Mouse (Mus musculus) A20 (cell line): ENCODE measurements around the gene Rgs2.

Source experiments
- DNase-seq: peaks from one replicate; pipeline ENCODE4 v3.0.0-alpha.2; 2011; ENCODE audit warnings: low read depth, low spot score

The Rgs2 gene

DNA sequence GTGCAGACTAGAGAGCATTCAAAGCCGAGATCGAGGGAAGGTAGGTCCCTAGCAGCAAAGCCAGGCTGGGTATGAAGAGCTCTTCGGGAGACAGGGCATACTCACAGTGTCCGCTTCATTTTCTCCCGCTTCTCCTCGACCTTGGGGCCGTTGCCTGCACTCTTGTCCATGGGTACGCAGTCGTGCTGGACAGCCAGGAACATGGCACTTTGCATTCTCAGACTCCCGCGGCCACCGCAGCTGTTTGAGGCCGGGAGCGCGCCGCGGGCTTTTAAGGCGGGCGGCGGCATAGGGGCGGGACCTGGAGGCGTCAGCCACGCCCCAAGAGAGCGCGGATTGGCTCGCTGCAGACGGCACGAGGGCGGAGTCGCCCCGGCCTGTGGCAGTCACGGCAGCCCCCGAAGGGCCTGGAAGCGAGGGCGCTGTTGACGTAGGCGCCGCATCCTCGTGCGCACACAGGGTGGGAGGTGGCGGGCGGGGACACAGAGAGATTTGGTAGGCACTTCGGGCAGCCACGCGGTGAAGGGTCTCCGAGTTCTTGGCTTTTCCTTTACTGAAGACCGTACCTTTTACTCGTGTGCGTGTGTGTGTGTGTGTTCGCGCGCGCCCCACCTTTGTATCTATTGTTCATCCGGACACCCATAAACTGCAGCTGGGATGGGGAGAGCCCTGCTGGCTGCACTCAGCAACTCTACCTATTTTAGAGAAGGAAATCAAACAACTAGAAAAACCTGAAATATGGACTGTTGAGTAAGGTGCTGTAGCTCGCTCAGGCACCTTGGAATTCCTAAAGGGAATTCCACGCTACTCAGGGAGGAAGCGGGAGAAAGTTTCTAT is at the start of gene Rgs2:
TSS of gene Rgs2 (minus strand) at position 258 of the 837 bp plus-strand sequence.
- peak; percentile 98 for DNase-seq

DNA sequence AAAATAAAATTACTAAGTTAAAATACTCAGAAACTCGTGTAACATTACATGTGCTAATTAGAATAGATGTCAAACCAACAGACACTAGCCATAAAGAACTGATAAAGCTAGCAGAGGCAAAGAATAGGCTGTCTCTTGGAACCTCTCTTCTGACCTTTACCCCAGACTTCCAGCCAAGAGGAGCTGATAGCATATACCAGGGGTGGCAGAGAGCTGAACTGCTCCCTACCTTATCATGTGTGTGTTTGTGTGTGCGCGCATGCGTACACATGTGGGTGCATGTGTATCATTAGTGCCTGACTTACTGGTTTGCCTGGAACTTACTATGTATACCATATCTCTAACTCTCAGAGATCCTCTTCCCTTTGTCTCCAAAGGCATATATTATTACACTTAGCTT is 49.4 kb upstream of the Rgs2 start:
- no peak for DNase-seq

DNA sequence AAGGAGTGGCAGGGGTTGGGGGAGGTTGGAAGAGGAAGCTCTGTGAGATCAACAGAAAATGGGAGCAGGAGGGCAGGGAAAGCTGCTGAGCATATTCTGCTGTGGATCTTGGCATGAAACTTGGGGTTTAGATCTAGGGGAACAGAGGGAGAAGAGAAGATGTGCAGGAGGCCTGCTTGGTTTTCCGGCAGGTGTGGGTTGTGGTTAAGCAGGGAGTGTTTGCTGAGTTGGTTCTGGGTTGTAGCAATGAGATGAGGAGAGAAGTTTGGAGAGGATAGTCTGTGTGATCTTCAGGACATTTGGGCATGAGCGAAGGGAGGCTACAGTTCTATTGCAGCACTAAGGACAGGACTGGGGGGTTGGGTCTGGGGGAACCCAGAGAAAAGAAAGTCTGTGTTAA is 37.9 kb upstream of the Rgs2 start:
- no peak for DNase-seq

DNA sequence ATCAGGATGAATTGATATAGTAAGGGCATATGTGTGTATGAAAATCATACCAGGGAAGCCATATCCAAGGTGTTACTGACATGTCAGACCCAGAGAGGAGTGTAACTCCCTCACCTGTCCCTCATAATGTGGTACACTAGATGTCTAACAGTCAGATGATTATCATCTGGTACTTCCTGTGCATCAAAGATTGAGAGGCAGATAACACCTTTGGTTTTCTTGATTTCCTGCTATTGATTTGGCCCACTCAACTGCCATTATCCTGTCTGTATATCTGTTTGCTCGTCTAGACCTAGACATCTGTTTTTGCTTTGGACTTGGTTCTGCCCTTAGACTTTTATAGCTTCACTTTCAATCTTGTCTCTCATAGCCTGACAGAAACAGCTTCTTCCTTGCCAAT is 29.5 kb upstream of the Rgs2 start:
- no peak for DNase-seq

DNA sequence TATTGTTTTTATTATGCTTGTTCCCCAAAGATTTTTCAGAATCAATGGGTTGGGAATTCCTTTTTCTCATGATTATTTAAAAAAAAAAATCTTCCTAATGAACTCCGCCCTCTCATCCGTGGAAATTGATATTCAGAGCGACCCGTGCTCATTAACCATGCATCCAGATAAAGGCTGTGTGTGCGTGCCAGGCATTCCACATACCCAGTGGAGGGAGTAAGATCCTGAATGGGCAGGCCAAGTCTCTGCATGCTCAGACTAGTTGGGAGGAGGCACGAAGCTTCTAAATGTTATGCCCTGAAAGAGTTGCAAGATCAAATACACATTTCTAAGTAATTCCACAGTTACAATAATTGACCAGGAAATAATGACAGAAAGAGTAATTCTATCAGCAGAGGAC is 26.5 kb upstream of the Rgs2 start:
- DNase-seq, result no peak

DNA sequence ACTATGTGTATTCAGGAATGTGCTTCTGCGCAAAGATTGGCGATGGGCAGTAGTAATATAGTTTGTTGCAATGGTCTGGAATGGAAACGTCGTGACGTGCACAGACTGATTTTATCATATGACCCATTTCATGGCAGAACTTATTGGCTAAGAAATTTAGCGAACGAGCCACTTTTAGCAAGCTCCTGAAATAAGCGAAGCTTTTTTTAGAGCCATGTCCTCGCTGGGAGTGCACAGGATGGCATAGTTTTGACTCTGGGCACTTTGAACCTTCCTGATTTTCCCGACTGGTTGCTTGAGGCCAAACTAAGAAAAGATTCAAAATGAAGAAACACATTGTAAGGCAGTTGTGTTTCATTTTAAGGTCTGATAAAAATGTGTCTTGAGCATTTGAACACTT is 25.7 kb upstream of the Rgs2 start:
- DNase-seq, result no peak

DNA sequence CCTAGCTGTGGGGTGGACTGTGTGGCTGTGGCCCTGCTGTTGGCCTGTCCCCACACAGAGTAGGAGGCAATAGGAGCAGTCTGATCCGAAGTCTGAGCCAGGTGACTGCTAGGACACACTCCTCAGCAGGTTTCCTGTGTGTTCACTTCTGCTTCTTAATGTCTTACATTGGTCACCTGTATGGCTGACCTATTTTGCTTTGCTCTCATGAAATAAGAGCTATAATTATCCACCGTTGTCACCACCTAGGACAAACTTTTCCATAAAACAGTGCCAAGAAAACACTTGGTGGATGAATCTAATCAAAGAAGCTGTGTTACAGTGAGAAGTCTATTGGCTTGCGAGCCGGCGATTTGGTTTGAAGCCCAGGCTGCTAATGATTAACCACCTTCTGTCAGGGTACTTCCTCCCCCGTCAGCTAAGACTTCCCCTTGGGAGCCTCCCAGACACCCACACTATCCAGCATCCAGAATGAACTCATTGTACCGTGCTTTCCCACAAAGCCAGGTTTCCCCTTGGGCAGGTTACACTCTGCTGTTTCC is 14.5 kb upstream of the Rgs2 start:
- DNase-seq, result no peak

DNA sequence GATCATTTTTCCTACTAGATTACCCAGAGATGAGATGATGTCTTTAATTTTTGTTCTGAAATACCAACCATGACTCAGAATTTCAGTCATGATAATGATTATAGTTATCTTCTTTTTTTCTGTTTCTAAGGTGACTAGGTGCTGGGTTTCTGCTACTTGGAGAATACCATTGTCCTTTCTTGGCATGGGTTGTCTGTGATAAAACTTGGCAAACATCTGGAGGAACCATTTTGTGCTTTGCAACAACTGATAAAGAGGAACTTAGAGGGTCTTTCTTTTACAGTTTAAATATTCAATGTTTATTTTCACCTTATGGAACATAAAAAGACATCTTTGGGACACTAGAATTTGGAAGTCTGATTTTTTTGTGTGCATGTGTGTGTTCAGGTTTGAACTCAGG is 10.0 kb upstream of the Rgs2 start:
- DNase-seq, result no peak

DNA sequence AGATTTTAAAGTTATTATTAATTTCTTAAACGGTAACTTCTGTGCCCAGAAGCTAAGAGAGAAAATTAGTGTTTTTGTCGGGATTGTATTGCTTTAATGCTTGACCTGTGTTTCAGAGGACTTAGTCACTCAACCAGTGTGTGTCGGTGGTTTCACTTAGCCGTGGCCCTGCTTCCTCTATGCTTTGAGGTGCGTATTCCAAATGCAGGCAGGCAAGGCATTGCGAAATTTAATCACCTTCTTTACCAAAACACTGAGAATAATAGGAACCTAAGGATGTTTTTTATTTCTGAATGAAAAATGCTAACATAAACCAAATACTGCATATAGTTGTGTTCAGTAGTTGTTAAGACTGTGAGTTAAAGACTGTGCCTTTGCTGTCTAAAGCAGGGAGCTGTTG is 3.4 kb upstream of the Rgs2 start:
- peak; percentile 72 for DNase-seq

DNA sequence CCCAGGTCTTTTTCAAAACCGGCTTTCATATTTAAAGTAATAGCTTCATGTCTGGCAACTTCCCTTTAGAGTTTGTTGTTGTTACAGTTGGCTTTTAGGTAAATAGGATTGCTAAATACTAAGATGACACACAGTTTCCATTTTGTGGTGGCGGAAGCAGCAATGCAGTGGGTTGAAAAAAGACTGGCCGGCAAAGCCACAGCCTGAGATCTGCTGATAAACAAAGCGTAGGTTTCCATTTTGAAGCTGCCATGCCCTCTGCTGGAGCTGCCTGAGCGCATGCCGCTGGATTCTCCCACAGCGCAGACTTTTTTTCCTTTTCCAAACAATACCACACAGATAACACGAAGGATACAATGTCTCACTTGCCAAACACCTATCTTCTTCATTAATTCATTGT is 2.6 kb upstream of the Rgs2 start:
- DNase-seq, result peak; percentile 89

DNA sequence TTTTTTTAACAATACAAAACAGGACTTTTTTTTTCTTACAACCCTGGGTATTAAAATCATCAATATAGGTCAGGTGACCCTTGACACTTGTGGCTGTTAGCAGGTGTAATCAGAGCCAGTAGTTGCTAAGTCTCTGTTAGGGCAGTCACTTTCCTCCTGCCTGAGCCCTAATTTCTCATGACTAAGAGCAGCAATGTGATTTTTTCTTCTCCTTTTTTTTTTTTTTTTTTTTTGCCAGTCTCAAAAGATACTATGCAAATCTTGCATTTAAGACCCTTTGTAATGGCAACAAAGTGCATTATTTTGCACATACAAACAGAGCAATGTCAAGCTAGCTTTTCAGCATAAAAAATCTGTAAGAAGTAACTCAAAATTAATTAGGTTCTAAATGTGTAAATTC is 1.7 kb upstream of the Rgs2 start:
- DNase-seq, result peak; percentile 76

DNA sequence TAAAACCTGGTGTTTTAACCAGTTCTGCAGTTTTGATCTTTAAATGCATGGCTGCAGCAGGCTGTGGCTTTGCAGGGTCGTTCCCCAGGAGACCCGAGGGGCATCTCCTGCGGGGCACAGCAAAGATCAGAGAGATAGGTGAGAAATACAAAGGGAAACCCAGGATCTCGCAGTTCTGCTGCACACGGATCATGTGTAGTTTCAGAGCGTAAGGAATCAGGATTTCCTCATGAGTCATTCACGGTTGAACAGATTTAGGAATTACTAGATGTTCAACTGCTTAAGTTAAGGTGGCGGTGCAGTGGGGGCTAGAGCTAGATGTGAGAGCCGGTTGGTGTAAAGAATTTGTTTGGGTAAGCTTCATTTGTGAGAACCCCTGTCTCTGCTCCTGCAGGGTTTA is 780 bp upstream of the Rgs2 start:
- no peak for DNase-seq

DNA sequence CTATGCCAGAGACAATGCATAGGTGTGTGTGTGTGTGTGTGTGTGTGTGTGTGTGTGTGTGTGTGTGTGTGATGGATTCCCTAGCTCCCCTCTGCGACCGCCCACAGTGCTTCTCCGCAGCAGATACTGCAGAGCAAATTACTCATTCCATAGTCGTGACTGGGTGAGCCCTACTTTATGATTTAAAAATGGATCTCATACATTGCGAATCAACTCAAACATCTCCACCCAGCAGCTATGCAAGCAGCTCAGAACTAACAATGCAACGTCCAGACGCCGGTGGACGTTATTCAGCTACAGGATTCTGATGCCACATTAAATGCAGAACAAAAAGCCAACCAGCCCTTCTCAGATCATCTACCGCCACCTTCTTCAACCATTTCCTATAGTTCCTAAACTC is 545 bp downstream of the Rgs2 start:
- DNase-seq, result no peak

DNA sequence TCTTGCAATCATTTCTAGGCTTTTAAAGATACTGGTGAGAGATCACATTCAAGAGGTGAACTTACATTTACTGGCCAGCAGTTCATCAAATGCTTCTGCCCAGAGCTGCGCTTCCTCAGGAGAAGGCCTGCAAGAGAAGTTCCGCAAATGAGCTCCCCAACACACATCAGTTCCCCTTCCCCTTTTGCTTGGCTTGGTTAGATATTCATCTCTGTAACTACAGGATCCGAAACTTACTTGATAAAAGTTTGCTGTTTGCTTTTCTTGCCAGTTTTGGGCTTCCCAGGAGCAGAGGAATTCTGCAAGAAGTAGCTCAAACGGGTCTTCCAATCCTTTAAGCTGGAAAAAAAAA is 1.3 kb downstream of the Rgs2 start:
- DNase-seq, result peak; percentile 88

DNA sequence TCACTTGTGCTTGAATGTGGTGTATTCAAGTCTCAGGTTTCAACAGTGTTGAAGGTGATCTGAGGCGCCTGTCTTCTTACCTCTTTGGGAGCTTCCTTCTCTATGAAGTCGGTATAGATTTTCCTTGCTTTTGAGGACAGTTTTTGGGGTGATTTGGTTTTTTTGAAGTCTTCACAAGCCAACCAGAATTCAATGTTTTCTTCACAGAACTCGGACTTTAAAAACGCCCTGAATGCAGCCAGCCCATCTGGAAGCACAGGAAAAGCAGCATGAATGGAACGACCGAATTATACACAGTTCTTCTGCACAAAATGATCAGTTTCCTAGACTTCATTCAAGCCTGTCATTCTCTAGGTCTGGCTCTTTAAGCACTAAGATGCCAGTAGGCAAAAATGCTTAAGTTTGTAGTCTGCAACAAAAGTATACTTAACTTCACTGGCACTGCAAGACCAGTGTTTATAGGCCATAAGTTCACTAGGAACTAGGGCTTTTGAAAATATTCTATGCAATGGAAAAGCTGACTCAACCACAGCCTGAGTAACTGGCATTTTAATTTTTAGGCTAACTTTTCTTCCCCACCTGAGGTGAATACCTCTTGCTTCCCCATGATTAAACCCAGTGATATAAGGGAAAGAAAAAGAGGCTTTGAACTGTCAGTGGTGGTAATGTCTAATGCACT is 1.8 kb downstream of the Rgs2 start:
- DNase-seq, result no peak

DNA sequence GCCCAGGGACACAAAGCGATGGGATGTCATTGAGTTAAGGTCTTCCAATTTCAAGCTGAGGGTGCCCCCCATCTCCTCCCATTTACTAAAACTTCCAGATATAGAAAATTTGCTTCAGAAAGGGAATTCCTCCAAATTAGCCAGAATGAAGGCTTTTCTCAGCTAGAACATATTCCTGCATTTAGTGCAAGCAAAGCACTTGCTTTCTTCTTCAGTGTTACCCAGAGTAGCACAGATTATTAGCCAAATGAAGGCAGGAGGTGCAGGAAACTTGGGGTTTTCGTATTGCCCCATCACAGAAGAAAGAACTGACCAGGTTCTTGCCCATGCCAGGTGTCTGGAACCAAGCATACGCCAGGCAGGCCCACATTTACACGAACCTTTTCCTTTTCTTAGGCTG is 3.7 kb downstream of the Rgs2 start:
- DNase-seq, result no peak

DNA sequence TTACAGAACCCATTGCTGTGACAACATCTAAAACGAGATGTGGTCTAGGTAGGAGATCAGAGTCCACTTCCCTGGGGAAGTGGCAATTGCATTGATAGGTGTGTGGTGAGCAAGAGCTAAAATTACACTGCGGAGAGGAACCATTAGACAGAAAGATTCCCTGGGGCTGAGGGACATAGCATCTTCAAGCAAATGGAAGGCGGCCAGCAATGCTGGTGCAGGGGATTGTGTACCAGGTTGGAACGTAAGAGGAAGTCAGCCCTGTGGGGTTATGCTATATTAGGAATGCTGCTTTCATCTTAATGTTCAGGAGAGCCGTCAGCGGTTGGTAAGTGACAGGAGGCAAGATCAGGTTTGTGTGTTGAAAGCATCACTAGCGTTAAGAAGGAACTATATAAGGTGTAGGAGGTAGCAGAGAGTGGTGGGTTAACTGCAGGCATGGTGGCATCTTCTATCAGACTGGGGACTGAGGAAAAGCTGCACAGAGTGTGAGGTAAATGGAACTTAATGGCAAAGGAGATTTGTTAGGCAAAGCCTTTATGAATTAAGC is 4.5 kb downstream of the Rgs2 start:
- no peak for DNase-seq

DNA sequence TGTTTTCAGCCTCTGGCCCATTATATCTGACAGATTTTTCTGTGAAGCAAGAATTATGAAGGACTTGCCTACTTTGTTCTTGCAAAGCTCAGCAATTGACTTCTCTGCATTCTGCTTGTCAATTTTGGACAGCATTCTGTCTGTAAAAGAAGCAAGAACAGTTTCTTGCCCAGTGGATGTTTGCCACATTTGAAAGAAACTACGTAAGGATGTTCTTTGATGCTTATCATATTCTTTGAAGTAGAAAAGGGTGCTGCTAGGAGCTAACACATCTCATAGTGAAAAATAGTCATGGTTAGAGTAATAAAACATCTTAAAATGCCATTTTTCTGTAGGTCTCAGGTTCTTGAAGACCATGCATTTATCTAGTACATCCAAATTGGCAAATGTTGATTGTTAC is 10.9 kb downstream of the Rgs2 start:
- DNase-seq, result no peak

DNA sequence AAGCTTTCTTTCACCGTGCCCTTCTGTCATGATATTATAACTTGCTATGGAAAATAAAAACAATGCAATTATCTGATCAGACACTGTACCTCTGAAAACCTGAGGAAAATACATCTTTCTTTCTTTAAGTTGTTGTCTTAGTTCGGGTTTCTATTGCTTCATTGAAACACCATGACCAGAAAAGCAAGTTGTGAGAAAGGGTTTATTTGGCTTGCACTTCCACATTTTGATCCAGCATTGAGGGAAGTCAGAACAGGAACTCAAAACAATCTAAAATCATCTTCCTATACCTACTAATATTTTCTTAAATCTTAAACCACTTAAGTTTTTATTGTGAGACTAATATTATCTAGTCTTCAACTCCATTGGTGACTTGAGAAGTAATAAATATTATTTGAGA is 11.4 kb downstream of the Rgs2 start:
- DNase-seq, result no peak

DNA sequence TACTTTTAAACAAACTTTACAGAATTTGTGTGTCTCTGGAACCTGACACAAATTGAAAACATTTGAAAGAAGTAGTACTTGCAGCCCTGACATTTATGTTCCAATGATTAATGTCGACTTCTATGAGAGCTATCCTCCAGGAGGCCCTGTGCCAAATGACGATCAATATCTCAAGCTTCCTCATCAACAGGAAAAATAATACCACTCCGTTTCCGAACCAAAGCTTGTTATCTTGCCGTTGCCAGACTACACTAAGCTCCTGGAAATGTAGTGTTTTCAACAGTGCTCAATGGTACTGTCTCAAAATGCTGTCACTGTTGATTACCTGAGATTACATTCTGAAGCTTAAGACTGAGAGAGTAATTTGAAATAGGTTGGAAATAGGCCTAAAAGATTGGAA is 13.7 kb downstream of the Rgs2 start:
- DNase-seq, result no peak

DNA sequence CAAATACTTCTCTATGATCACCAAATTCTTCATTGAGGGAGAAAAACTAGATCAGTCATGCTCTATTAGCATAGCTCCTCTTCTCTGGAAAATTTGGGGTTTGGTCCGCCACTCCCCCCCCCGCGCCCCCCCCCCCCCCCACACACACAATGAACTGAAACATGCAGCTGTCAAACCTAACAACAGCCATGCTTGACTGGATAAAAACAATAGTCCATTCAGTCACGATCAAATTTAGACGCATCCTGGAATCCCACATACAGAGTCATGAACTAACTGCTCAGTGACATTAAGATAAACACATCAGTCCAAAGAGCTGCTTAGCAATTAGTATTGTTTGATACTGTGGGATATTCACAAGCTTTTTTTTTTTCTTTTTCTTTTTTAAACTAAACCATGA is 14.2 kb downstream of the Rgs2 start:
- no peak for DNase-seq

DNA sequence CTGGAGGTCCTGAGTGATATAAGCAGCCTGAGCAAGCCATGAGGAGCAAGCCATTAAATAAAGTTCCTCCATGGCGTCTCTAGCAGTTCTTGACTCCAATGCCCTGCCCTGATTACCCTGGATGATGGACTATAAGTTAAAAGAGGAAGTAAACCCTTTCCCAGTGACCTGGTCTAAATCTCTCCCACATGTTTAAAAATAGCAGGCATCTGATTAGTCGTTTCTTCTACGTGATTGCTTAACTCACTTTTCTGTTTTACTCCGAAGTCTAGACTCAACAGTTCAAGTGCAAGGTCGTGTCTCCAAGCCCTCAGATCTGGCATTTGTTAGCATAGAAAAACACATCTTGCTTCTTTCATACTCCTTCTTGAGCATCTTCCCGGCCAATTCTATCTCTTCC is 15.2 kb downstream of the Rgs2 start:
- DNase-seq, result no peak
